Mouse (Mus musculus): ENCODE data around the gene 1700034J05Rik.

DNA sequence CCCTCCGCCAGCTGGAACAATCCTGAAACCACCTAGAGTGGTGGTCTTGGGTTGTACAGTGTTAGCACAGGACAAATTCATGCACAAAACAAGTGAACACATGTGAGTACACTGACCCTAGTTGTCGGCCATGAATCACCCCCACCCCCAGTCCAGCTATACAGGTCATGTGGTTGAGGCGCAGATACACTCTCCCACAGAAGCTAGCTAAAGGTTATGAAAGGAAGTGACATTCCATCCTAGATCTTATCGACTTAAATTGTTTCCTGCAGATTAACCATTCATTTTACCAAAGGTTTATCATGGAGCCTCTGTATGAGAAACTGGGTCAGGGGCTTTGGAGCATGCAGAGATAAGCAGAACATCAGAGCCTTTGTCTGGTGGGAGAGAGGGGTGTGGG is 7.0 kb downstream of the 1700034J05Rik start:
- no peak for TF ChIP-seq POLR2A (IDR thresholded peaks at IDR 0.05; ENCODE audit: insufficient read depth, low read depth, low read length)
- no peak for TF ChIP-seq CTCF (IDR thresholded peaks at IDR 0.05; ENCODE audit: insufficient read depth, low read depth, low read length)

All from olfactory bulb, adult 2 months (tissue).